Mouse (Mus musculus): Measurements from ENCODE around the gene Rhoh.

Rhoh gene

DNA sequence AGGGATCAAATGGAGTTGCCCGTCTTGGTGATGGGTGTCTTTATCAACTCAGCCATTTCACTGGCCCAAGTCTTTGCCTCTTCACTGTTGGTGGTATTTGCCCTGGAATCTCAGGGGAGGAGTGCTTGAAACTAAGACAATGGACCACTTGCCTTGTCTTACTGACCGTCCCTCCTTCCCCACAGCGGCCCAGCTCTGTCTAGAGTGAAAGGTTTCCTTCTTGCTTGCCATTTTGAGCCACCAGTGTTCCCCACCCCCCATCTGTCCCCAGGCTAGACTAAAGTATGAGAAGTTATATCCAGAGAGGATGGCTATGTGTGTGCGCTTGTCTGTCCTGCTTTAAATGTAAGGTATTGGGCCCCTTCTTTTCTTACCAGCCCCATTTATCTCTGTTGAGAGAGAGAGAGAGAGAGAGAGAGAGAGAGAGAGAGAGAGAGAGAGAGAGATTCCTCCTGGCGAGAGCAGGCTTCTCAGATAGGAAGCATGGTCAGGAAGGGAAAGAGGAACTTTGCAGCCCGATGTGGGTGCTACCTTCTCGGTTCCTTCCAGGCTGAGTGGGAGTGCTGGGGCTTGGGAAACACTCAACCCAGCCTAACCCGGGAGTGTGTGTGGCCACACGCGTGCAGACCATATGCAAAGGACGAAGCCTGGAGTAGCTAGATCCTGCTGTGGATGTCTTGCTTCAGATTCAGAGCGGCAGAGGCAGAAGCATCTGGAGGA lies 572 bp upstream of the Rhoh start:
- no peak for DNase-seq (ENCODE audit: low read depth)

DNA sequence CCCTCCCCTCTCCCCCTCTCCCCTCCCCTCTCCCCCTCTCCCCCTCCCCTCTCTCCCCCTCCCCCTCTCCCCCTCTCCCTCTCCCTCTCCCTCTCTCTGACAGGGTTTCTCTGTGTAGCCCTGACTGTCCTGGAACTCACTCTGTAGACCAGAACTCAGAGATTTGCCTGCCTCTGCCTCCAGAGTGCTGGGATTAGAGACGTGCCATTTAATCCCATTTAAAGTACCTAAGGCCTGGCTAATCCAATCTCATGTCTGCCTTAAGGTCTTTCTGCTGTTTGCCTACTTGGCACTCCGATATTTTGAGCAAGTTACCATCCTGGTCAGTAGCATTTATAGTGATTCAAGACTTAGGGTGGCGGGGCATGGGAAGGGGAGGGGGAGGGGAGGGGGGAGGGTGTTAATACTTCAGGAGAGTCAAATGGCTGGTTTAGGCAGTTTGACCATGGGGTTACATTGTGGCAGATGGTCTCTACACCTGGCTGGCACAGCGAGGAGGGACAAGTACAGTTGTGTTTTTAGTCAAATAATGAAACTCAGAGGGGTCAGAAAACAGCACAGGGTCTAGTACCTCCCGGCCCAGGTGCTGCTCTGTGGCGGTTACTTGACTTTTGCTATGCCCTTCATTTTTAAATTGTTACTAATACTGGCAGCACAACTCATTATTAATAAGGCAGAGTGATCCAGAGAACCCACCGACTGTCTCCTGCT lies 1.4 kb downstream of the Rhoh start:
- no peak for DNase-seq (ENCODE audit: low read depth)

DNA sequence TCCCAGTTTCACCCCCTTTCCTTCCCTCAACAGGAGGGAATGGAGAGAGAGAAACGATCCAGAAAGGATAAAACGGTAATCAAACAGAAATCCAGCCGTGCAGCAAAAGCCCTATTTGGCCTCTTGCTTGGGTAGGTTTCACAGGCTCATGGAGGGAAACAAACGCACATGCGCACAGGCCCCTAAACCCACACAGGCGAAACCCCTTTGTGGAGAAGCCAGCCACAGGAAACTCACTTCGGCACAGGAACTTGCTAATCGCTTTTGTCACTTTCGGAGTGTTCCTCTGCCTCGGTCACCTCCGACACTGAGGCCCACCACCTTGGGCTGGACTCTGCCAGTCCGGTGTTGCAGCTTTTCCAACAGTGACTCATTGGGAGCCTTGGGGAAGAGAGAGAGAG lies 2.3 kb downstream of the Rhoh start:
- DNase-seq (ENCODE audit: low read depth), result no peak

DNA sequence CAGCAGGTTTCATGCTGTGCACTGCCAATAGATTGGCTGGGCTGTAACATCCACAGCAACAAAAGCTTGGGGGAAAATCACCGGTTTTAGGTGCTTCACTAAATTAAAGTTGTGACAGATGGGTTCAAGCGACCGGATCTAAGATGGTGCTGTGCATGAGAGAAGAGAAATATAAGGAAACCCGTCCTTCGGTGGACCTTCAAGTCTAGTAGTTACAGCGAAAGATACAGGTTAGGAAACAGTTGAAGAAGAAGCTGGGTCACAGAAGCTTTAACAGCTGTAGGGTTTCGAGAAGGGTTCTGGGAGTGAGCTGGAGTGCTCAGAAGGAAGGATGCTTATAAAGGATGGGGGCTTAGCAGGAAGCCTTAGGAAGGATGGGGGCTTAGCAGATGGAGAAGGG lies 3.5 kb downstream of the Rhoh start:
- DNase-seq (ENCODE audit: low read depth), result no peak

DNA sequence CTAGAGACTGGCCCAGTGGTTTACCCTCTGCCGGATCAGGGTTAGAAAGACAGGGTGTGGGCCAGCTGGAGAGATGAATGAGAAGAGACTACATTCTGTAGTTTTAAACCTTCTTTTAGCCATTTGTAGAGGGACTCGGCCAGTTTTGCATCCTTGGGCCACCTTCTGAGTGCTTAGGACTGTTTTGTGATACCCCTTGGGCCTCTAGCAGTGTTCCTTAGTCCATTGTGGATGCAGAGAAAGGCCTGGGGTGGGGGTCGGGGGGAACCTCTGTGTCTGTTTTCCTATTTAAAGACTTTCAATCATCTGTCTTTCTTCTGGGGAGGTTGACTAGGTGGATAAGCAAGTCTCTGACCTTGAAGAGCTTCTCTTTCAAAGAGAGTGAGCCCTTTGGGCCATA lies 3.9 kb downstream of the Rhoh start:
- DNase-seq (ENCODE audit: low read depth), result no peak

DNA sequence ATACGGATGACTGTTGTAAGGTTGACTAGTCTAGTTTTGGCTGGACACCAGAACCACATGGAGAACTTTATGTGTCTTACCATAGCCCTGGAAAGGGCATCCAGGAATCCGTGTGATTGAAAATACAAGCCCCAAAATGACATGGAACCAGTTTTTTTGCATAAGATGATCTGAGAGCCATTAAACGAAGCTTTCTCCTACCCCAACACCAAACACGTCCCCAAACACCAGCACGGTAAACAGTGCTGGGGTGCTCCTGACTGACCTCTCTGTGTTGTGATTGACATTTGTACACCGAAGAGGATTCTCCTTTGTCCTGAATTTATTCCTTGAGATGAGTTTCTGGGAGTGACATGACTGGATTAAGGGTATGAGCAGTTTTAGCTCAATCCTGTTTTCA lies 5.6 kb downstream of the Rhoh start:
- no peak for DNase-seq (ENCODE audit: low read depth)

DNA sequence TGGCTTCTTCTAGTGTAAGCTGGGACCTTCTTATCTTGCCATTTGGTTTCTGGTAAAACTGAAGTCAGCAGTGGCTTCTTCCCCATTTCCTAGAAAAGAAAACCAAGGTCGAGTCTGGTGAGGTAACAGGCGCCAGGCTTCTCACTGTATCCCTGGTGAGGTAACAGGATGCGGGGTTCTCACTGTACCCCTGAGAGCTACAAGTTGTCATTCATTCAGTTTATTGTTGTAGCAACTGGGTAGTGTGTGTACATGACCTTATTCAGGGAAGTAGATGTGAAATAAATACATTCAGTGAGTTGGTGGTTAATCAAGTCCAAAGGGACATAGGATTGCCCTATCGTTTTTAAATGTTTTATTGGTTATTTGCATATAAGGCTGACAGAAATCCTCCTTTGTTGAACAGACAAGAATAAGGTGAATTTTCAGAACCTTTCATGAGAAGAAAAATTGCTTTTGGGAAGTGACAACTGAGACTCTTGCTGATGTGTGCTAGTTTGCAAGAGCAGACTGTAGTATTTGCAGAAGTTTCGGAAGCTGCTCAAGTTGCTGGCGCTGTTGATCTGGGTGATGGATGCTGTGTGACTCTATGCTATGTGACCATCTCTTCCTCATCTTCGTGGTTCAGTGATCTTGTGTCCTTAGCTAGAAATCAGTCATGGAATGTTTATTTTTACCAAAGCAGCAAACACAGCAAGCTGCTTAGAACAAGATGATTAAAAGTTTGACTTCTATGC lies 6.5 kb downstream of the Rhoh start:
- no peak for DNase-seq (ENCODE audit: low read depth)

DNA sequence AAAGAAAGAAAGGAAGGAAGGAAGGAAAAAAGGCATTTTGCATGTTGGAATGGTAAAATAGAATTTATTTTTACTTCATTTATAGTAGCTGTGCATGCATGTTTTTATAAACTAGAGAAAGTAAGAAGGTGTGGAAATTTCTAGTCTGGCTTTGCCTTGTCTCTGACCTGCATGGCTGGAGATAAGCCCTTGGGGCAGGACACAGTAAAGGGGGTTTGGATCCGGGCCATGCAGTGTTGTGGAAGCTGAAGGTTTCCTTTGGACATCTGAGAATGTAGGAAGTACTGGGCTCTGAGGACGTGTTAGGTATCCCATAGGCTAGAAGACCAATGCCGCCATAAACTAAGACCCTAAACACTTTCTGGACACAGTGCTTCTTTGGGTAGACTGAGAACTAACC lies 7.4 kb downstream of the Rhoh start:
- DNase-seq (ENCODE audit: low read depth), result no peak

DNA sequence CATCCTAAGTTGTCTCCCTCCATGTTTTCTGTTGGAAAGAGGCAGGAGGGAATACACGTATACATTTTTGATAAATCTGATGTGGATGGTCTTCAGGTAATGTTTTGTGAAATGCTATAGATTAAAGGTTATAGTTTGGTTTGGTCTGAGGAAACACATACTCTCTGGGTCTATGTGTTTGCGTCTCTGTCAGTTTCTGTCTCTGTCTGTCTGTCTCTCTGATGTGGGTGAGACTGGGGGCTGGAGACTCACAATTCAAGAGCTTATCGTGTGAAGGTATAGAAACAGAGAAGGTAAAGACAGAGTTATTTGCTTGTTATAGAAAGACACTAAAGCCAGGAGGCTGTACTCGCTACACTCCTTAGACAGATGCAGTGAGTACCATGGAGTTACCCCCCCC lies 8.6 kb downstream of the Rhoh start:
- DNase-seq (ENCODE audit: low read depth), result no peak

DNA sequence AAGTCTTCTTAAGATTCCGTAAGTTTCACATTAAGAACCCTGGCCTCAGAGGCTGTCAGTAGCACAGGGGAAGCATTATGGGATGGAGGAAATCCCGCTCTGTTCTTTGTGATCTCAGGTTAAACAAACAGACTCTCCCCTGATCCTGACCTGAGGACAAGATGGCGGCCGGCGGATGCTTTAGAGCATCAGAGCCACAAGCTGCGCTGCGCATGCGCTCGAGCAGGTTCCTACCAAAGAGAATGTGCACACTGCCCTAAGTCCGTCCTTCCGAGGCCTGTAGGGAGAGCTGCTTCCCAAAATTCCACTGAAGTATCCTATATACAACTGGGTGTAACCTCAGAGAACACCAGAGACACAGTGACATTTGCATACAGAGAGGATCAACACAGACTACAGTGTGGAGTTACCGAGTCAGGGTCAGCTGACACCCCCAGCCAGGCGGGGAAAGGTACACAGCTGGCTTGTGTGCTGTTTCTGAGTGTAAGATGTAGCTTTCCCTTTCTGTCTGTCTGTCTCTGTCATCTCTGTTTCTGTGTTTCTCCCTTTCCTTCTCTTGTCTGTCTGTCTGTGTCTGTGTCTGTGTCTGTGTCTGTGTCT lies 10.4 kb downstream of the Rhoh start:
- DNase-seq (ENCODE audit: low read depth), result no peak

DNA sequence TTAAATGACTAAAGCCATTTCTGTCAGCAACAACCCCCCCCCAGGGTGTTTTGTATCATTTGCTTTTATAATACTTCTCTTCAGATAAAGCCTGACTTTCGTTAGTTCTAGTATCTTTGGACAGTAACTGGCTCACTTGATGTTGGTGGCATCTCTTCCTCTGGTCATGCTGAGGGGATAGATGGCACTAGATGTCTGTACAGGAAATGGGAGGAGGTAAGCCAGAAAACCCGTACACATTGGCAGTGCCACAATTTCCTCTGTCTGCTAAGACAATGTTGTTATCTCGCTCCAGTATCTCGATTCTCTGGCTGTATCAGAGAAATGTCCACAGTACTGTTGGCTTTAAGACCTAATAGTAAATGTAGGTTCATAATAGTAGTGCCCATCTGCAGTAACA lies 12.2 kb downstream of the Rhoh start:
- DNase-seq (ENCODE audit: low read depth), result no peak

DNA sequence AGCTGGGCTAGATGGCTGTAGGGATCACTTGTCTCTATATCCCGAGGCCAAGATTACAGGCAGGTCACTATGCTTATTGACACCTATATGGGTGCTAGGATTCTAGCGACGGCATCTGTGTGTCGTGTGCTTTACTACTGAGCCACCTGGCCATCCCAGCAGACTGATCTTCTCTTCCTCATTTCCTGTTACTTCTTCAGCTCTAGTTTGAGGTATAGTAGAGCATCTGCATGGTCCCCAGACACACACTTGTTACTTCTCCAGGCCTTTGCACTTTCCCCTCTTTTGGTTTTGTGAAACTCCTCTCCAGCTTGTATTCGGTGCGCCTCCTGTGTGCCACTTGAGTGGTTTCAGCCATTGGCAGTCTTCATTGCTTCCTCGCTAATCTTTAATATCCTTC lies 14.3 kb downstream of the Rhoh start:
- no peak for DNase-seq (ENCODE audit: low read depth)

DNA sequence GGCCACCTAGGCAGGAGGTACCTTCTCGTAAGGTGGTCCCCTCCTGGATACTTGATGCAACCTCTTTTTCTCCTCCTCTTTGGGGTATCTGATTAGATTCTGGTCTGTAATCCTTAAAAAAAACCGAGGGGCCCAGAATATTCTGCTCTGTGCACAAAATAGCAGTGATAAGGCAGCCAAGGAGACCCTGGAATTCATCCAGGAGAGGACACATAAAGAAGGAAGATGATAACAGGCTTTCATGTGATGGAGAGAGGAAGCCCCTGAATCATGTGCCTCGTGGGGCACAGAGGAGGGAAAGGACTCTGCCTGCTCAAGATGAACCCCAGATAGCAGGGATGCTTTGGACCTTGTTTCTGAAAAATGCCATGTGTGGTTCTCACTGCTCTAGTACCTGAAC lies 17.4 kb downstream of the Rhoh start:
- no peak for DNase-seq (ENCODE audit: low read depth)

DNA sequence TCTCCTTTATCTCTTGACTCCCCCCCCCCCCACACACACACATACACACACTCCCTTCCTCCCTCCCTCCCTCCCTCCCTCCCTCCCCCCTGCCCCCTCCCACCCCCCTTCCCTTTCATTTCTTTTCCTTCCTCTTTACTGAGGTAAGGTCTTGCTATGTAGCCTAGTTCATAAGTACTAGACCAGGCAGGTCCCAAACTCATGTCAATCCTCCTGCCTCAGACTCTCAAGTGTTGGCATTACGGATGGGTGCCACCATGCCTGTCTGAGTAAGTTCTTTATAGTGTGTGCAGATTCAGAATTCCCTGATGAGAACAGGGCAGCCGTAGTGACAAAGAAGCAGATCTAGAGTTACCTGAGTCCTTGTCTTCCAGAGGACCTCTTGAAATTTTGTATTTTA lies 20.2 kb downstream of the Rhoh start:
- DNase-seq (ENCODE audit: low read depth), result no peak

DNA sequence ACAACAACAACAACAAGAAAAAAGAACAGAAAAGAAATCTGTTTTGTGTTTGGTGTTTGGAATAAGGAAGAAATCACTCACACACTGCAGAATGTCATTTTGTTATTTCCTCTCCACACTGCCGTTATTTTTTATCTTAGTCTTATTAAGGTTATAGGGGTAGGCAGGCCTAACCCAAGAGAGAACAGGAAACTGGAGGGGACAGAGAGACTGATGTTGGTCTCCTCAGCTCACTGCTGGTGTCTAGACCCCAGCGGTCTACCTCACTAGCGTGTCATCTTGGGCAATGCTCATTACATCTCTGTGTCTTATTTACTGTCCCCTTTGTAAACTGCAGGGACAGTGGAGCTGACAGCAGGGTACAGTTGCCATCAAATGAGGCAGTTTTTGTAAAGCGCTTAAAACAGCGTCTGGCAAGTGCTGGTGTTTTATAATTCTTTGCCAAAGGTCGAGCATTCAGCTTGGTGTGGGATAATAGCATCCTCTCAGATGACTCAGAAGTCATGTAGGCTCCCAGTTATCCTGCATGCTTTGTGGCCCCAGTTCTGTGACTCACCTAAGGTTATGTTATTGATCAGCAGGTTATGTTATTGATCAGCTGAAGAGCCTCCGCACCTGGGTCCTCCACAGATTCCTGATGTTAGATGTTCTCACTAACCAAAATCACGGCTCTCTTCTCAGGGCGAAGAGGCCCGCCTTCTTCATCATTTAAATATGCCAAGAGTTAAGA lies 21.6 kb downstream of the Rhoh start:
- DNase-seq (ENCODE audit: low read depth), result no peak

DNA sequence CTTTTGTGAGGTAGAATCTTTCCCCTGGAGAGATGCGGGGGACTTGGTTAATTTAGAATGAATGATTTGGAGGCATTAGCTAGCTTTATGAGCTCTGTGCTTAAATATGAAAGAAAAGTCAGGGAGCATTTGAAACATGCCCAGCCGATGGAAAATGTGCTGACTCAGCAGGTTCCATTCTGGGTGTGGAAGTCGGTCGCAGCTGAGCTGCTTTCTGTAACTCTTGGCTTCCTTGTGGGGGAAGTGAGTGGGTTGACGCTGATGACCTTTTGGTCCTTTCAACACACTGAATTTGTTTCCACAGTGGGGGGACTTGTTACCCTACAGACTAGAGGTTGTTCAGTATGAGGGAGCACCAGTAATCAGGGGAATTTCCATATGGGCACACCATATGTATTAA lies 22.3 kb downstream of the Rhoh start:
- DNase-seq (ENCODE audit: low read depth), result no peak

DNA sequence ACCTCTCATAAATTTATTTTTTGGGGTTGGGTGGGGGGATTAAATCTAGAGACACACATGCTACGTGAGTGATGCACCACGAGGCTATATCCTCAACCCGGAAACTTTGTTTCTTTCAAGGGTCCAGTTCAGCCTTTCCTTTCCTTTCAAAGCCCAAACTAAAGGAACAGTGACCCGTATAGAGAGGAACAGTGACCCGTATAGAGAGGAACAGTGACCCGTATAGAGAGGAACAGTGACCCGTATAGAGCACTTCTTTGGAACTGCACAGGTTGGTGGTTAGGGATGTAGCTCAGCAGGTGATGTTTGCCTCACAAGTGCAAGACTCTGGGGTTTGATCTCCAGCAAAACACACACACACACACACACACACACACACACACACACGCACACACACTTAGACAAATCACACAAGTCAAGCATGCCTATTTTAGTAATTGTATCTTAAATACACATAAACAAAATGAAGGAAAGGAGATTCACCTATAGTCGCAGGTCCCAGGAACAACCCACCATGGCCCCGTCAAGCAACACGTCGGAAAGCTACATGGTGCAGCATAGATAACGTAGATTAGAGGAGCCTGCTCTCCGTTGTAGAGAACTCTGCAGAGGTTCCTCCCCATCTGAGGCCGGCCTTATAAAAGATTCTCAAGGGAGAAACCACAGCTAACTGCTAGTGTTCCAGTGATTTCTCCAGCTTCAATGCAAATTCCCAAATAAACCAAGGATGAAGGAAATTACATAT lies 24.9 kb downstream of the Rhoh start:
- DNase-seq (ENCODE audit: low read depth), result no peak

DNA sequence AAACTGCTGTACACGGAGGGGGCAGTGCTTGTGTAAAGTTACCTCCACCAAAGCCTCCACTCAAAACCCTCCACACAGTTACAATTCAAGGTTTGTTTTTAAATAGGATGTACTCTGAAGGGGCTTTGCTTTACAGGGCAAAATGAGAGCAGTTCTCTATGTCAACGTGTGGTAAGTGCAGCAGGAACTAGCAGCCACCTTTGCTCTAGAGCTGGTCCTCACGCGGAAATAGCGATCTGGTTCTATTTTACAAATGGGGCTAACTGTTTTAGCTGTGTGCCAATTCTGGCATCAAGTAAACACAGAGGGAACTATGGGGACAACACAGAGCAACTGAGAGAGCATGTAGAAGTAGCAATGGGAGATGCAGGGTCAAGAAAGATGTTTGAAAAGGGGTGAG lies 27.1 kb downstream of the Rhoh start:
- no peak for DNase-seq (ENCODE audit: low read depth)

DNA sequence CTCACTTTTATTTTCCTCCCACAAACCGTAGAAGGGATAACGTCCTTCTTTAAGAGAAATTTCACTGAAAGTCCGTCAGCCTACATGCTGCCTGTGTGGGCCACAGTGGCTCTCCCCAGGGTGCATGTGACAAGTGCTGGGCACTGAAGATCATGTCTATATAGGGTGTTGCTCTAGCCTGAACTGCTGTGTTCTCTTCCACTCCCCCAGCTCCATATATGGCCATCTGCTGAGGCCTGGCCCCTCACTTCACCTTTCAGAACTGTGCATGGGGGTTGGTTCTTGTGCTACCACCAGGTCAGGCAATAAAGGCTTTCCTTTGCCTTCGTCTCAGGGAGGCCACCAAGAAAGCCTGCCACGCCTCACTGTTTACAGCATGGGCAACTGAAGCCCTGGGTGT lies 28.0 kb downstream of the Rhoh start:
- DNase-seq (ENCODE audit: low read depth), result no peak

DNA sequence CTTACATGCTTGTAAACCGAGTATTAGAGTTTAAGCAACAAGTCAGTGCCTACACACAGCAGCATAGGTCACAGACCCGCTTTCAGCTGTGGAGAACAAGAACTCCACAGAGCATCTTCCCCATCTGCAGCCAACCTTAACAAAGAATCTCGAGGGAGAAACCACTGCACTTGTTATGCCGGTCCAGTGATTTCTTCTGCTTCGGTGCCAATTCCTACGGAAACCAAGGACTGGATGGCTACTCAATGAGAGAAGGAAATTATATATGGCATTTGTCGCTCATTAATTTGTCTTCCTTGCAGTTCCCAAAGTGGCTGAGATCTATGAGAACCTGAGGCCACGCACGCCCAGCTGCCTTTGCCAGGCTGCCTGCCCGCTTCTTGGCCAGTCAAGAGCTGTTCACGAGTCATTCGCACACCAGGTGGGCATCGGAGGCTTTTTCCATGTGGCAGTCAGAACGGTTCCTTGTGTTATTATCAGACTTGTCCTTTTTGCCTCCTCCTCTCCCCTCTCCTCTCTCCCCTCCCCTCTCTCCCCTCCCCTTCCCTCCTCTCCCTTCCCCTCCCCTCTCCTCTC lies 30.3 kb downstream of the Rhoh start:
- DNase-seq (ENCODE audit: low read depth), result no peak

DNA sequence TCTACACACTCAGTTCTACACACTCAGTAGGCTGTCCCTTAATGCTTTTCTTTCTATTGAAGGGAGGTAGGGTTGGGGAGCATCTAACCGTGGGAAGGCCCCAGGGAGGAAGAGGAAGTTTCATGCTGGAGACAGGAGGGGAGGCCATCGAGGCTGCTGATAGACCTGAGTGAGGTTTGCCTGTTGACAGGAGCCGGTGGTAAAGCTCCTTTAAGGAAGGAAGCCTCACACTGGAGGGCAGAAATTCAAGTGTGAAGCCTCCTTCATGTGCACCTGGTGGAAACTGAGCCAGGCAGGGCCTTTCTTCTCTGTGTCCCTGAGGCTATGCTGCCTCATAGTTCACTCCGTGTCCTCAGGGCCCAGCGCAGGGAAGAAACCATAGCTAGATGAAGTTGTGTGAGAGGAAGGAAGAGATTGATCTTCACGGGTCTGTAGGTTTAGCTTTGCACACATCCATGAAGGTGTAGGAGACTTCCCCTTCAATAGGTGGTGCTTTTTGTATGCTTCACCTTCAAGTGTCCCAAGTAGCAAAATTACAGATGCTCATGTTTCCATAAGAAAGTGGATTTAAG lies 34.2 kb downstream of the Rhoh start:
- no peak for DNase-seq (ENCODE audit: low read depth)
